Mouse (Mus musculus) E14TG2a.4 (cell line): ENCODE results near the gene Timm17b.

Experiments
- CTCF ChIP-seq: conservative IDR thresholded peaks from 2 replicates; pipeline ENCODE4 v1.5.1; 2014; ENCODE audit warnings: low read length
- NANOG ChIP-seq: IDR thresholded peaks from 2 replicates; pipeline ENCODE4 v1.6.1; 2014; ENCODE audit warnings: borderline replicate concordance, low read length, mixed read lengths
- POU5F1 ChIP-seq: IDR thresholded peaks from 2 replicates; pipeline ENCODE4 v1.6.1; 2014; ENCODE audit warnings: low read length, borderline replicate concordance

- TF ChIP-seq CTCF: no peak
- TF ChIP-seq POU5F1: no peak
- TF ChIP-seq NANOG: no peak
Observed at GRCm38 (mm10) chrX:7950091-7950490, 50.9 kb downstream of the Timm17b start.
